Mouse (Mus musculus) embryonic fibroblast, embryonic 13.5 days (primary cell): ENCODE measurements at regions not wholly inside any gene's neighbourhood (a gene's known extent, or its start where the extent isn't known, plus 50 kb on each side); places are given as distances from the start of the nearest gene placed in this dataset.

Experiments used
- CTCF ChIP-seq: IDR thresholded peaks from 2 replicates; pipeline ENCODE4 v1.5.1; 2011; ENCODE audit warnings: mild to moderate bottlenecking, control low read depth, low read length, moderate library complexity, borderline replicate concordance; ENCODE audit not compliant: insufficient read depth
- POLR2A ChIP-seq: IDR thresholded peaks from 2 replicates; pipeline ENCODE4 v1.6.1; 2011; ENCODE audit warnings: low read depth, mild to moderate bottlenecking, control low read depth, low read length, moderate library complexity

GRCm38 (mm10) chr17:82901098-82901891, 313.8 kb upstream of the Pkdcc start:
- TF ChIP-seq POLR2A (no peak), CTCF (no peak)
